Mouse (Mus musculus): ENCODE measurements around the gene Stat6. TPM values are rescaled to one million over a fixed set of nuclear protein-coding genes. Genes with fewer than 3 reads are reported as not detected.

The Stat6 gene
- total RNA-seq, 2 experiments from 2014 or later, result 16.1 to 16.6 TPM

GRCm38 (mm10) chr10:127612079-127612775 lies 30.6 kb upstream of the Stat6 start:
- intact Hi-C loops (cut with DNase I; ENCODE audit: low total_unique reads), result no loop called here
- no peak for DNase-seq

- DNase-seq, result peak; percentile 54
- intact Hi-C loops (cut with DNase I; ENCODE audit: low total_unique reads), result no loop called here
Observed at GRCm38 (mm10) chr10:127614236-127615033, 28.4 kb upstream of the Stat6 start.

- intact Hi-C loops (cut with DNase I; ENCODE audit: low total_unique reads), result no loop called here
- DNase-seq, result no peak
Observed at GRCm38 (mm10) chr10:127615034-127615374, 27.8 kb upstream of the Stat6 start.

GRCm38 (mm10) chr10:127615591-127615990 lies 27.2 kb upstream of the Stat6 start:
- intact Hi-C loops (cut with DNase I; ENCODE audit: low total_unique reads), result no loop called here
- peak; percentile 74 for DNase-seq

GRCm38 (mm10) chr10:127616261-127616679 lies 26.5 kb upstream of the Stat6 start:
- intact Hi-C loops (cut with DNase I; ENCODE audit: low total_unique reads), result no loop called here
- no peak for DNase-seq

- DNase-seq, result no peak
- intact Hi-C loops (cut with DNase I; ENCODE audit: low total_unique reads), result no loop called here
Observed at GRCm38 (mm10) chr10:127617294-127617693, 25.5 kb upstream of the Stat6 start.

GRCm38 (mm10) chr10:127618173-127618572 lies 24.6 kb upstream of the Stat6 start:
- intact Hi-C loops (cut with DNase I; ENCODE audit: low total_unique reads), result no loop called here
- DNase-seq, result peak; percentile 34

GRCm38 (mm10) chr10:127619119-127619721 lies 23.6 kb upstream of the Stat6 start:
- intact Hi-C loops (cut with DNase I; ENCODE audit: low total_unique reads), result no loop called here
- DNase-seq, result no peak

- peak; percentile 41 for DNase-seq
- intact Hi-C loops (cut with DNase I; ENCODE audit: low total_unique reads), result no loop called here
Observed at GRCm38 (mm10) chr10:127619941-127620405, 22.8 kb upstream of the Stat6 start.

- intact Hi-C loops (cut with DNase I; ENCODE audit: low total_unique reads), result no loop called here
- DNase-seq, result peak; percentile 54
Observed at GRCm38 (mm10) chr10:127620406-127621190, 22.2 kb upstream of the Stat6 start, which contains the start of gene Lrp1. TSS of gene Lrp1 (minus strand) at chr10:127621148.

GRCm38 (mm10) chr10:127621191-127622056 lies 21.4 kb upstream of the Stat6 start:
- peak; percentile 92 for DNase-seq
- intact Hi-C loops (cut with DNase I; ENCODE audit: low total_unique reads), result loop anchor here (2.0 kb wide), 1 partner anchor 47 kb away; no protein-coding TSS in a partner anchor

- DNase-seq, result peak; percentile 80
- intact Hi-C loops (cut with DNase I; ENCODE audit: low total_unique reads), result loop anchor here (2.0 kb wide), 1 partner anchor 47 kb away; no protein-coding TSS in a partner anchor
Observed at GRCm38 (mm10) chr10:127622057-127622392, 20.8 kb upstream of the Stat6 start.

GRCm38 (mm10) chr10:127622661-127623060 lies 20.1 kb upstream of the Stat6 start:
- intact Hi-C loops (cut with DNase I; ENCODE audit: low total_unique reads), result loop anchor here (2.0 kb wide), 1 partner anchor 48 kb away; no protein-coding TSS in a partner anchor
- DNase-seq, result no peak

- intact Hi-C loops (cut with DNase I; ENCODE audit: low total_unique reads), result loop anchor here (2.0 kb wide), 1 partner anchor 49 kb away; no protein-coding TSS in a partner anchor
- DNase-seq, result no peak
Observed at GRCm38 (mm10) chr10:127623439-127624216, 19.2 kb upstream of the Stat6 start.

- intact Hi-C loops (cut with DNase I; ENCODE audit: low total_unique reads), result no loop called here
- DNase-seq, result no peak
Observed at GRCm38 (mm10) chr10:127626433-127626832, 16.4 kb upstream of the Stat6 start.

- DNase-seq, result peak; percentile 47
- intact Hi-C loops (cut with DNase I; ENCODE audit: low total_unique reads), result no loop called here
Observed at GRCm38 (mm10) chr10:127631261-127632214, 11.2 kb upstream of the Stat6 start.
